Mouse (Mus musculus): ENCODE measurements at regions not wholly inside any gene's neighbourhood (a gene's known extent, or its start where the extent isn't known, plus 50 kb on each side); places are given as distances from the start of the nearest gene placed in this dataset.
A peak's percentile ranks its signal among the peaks of the same experiment; 100 is the strongest.

- no peaks in the 10 kb centered on the region for H3K4me1 ChIP-seq (replicated peaks; ENCODE audit: control insufficient read depth, insufficient read depth)
- DNase-seq (ENCODE audit: low spot score) (peak; percentile 59), ATAC-seq (ENCODE audit: low FRiP score, low TSS enrichment) (peak; percentile 82)
- no peaks in the 10 kb centered on the region for H3K9me3 ChIP-seq (ENCODE audit: control insufficient read depth, low read length)
- 54% methylated on average over 8 of the region's 8 CpGs for WGBS
- no peaks in the 10 kb centered on the region for H3K36me3 ChIP-seq (ENCODE audit: control insufficient read depth, insufficient read depth, low read length)
- TF ChIP-seq CTCF (IDR thresholded peaks at IDR 0.05; ENCODE audit: low read depth) (no peak), EP300 (optimal IDR thresholded peaks at IDR 0.05) (no peak)
- H3K27me3 ChIP-seq (ENCODE audit: control insufficient read depth, insufficient read depth, low read length): no peaks in the 10 kb centered on the region
- H3K4me3 ChIP-seq (ENCODE audit: low read depth, low read length): no peak overlapping the region
- H3K4me2 ChIP-seq (replicated peaks; ENCODE audit: low read depth): no peak overlapping the region
- H3K9ac ChIP-seq (ENCODE audit: low read length): no peak overlapping the region
- H3K27ac ChIP-seq (replicated peaks): no peak overlapping the region
Measured at GRCm38 (mm10) chr15:96031085-96031780, 240.6 kb downstream of the Ano6 start.

GRCm38 (mm10) chr15:96035273-96035672, 244.6 kb downstream of the Ano6 start:
- Histone ChIP-seq H3K9ac (ENCODE audit: low read length) (no peak overlapping the region), H3K27me3 (ENCODE audit: control insufficient read depth, insufficient read depth, low read length) (no peaks in the 10 kb centered on the region), H3K9me3 (ENCODE audit: control insufficient read depth, low read length) (no peaks in the 10 kb centered on the region), H3K36me3 (ENCODE audit: control insufficient read depth, insufficient read depth, low read length) (no peaks in the 10 kb centered on the region), H3K4me2 (replicated peaks; ENCODE audit: low read depth) (peak overlapping the region; percentile 25; the same call in 1 of the 2 replicates), H3K4me1 (replicated peaks; ENCODE audit: control insufficient read depth, insufficient read depth) (no peaks in the 10 kb centered on the region), H3K4me3 (ENCODE audit: low read depth, low read length) (no peak overlapping the region), H3K27ac (replicated peaks) (no peak overlapping the region)
- 29% methylated on average over 12 of the region's 12 CpGs for WGBS
- no peak for TF ChIP-seq CTCF (IDR thresholded peaks at IDR 0.05; ENCODE audit: low read depth)
- no peak for TF ChIP-seq EP300 (optimal IDR thresholded peaks at IDR 0.05)
- DNase-seq (ENCODE audit: low spot score) (peak; percentile 61), ATAC-seq (ENCODE audit: low FRiP score, low TSS enrichment) (peak; percentile 87)

DNA sequence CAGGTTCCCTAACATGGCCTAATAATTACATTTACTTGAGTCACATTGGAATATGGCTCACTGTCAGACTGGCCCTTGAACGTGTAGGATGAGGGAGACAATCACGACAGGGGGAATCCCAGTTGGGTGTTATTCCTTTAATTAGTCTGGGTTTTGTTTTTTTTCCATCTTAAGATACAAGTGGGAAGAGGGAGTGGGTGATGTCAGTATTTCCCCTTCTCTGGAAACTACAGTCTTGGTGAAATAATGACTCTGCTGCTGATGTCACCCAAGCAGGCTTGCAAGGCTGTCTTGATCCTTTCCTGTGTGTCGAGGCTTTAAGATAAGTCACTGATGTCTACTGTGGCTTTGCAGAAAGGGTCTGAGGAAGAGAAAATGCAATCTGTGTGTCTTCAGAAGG, 241.8 kb upstream of the Arid2 start:
- no peaks in the 10 kb centered on the region for H3K36me3 ChIP-seq (ENCODE audit: control insufficient read depth, insufficient read depth, low read length)
- no peaks in the 10 kb centered on the region for H3K4me1 ChIP-seq (replicated peaks; ENCODE audit: control insufficient read depth, insufficient read depth)
- ATAC-seq (ENCODE audit: low FRiP score, low TSS enrichment) (no peak), DNase-seq (ENCODE audit: low spot score) (no peak)
- H3K4me2 ChIP-seq (replicated peaks; ENCODE audit: low read depth): no peak overlapping the region
- no peak overlapping the region for H3K4me3 ChIP-seq (ENCODE audit: low read depth, low read length)
- H3K27ac ChIP-seq (replicated peaks): no peak overlapping the region
- TF ChIP-seq CTCF (IDR thresholded peaks at IDR 0.05; ENCODE audit: low read depth): no peak
- TF ChIP-seq EP300 (optimal IDR thresholded peaks at IDR 0.05): no peak
- WGBS: 55% methylated on average over 3 of the region's 3 CpGs
- no peak overlapping the region for H3K9ac ChIP-seq (ENCODE audit: low read length)
- H3K9me3 ChIP-seq (ENCODE audit: control insufficient read depth, low read length): no peaks in the 10 kb centered on the region
- H3K27me3 ChIP-seq (ENCODE audit: control insufficient read depth, insufficient read depth, low read length): no peaks in the 10 kb centered on the region

DNA sequence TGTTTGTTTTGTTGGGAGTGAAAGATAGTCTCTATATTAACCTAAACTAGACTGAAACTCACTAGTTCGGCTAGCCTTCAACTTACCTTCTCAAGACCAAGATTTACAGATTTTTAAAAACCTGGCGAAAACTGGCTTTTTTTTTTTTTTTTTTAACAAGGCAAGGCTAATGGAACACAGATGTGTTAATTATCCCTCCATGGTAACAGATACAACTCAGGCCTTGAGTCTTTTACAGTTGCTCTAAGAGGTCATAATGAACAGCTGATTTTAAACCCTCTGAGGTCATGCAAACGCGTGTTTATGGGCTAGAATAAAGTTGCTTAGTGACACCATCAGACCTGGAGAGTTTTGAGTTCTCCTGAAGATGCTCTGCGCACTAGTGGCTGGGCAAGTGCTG, 240.7 kb upstream of the Arid2 start:
- Histone ChIP-seq H3K4me1 (replicated peaks; ENCODE audit: control insufficient read depth, insufficient read depth) (no peaks in the 10 kb centered on the region), H3K27me3 (ENCODE audit: control insufficient read depth, insufficient read depth, low read length) (no peaks in the 10 kb centered on the region), H3K9ac (ENCODE audit: low read length) (no peak overlapping the region), H3K27ac (replicated peaks) (no peak overlapping the region), H3K9me3 (ENCODE audit: control insufficient read depth, low read length) (no peaks in the 10 kb centered on the region), H3K4me3 (ENCODE audit: low read depth, low read length) (no peak overlapping the region), H3K4me2 (replicated peaks; ENCODE audit: low read depth) (no peak overlapping the region), H3K36me3 (ENCODE audit: control insufficient read depth, insufficient read depth, low read length) (no peaks in the 10 kb centered on the region)
- ATAC-seq (ENCODE audit: low FRiP score, low TSS enrichment) (no peak), DNase-seq (ENCODE audit: low spot score) (no peak)
- TF ChIP-seq CTCF (IDR thresholded peaks at IDR 0.05; ENCODE audit: low read depth) (no peak), EP300 (optimal IDR thresholded peaks at IDR 0.05) (no peak)
- 91% methylated on average over 5 of the region's 5 CpGs for WGBS

GRCm38 (mm10) chr15:96050416-96050815, 236.9 kb upstream of the Arid2 start:
- no peak for DNase-seq (ENCODE audit: low spot score)
- WGBS: 54% methylated on average over 4 of the region's 4 CpGs
- TF ChIP-seq CTCF (IDR thresholded peaks at IDR 0.05; ENCODE audit: low read depth) (no peak), EP300 (optimal IDR thresholded peaks at IDR 0.05) (no peak)

DNA sequence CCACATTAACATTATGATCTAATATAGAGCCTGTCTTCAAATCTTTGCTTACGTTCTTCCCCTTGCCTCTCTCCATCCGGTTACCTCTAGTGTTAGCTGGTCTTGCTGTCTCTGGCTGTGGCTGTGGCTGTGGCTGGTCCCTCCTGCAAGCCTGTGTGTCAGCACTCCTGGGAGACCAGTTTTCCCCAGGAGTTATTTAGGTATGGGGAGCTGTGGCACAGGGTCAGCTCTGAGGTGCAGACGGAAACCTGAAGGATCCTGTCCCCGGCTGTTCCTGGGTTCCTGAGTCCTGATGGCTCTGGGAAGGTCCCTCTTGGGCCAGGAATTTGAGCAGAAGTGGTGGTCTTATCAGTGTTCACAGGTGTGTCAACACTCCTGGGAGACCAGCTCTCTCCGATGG, 234.7 kb upstream of the Arid2 start:
- no peaks in the 10 kb centered on the region for H3K27me3 ChIP-seq (ENCODE audit: control insufficient read depth, insufficient read depth, low read length)
- ATAC-seq (ENCODE audit: low FRiP score, low TSS enrichment): no peak
- no peak for DNase-seq (ENCODE audit: low spot score)
- H3K4me2 ChIP-seq (replicated peaks; ENCODE audit: low read depth): no peak overlapping the region
- no peaks in the 10 kb centered on the region for H3K36me3 ChIP-seq (ENCODE audit: control insufficient read depth, insufficient read depth, low read length)
- no peak overlapping the region for H3K9ac ChIP-seq (ENCODE audit: low read length)
- no peak overlapping the region for H3K4me3 ChIP-seq (ENCODE audit: low read depth, low read length)
- H3K27ac ChIP-seq (replicated peaks): no peak overlapping the region
- no peak for TF ChIP-seq EP300 (optimal IDR thresholded peaks at IDR 0.05)
- no peak for TF ChIP-seq CTCF (IDR thresholded peaks at IDR 0.05; ENCODE audit: low read depth)
- no peaks in the 10 kb centered on the region for H3K4me1 ChIP-seq (replicated peaks; ENCODE audit: control insufficient read depth, insufficient read depth)
- 76% methylated on average over 5 of the region's 5 CpGs for WGBS
- no peaks in the 10 kb centered on the region for H3K9me3 ChIP-seq (ENCODE audit: control insufficient read depth, low read length)

More at GRCm38 (mm10) chr15:96050416-96050815, 236.9 kb upstream of the Arid2 start:
- Histone ChIP-seq H3K27me3 (ENCODE audit: control insufficient read depth, insufficient read depth, low read length) (no peaks in the 10 kb centered on the region), H3K27ac (replicated peaks) (no peak overlapping the region), H3K4me1 (replicated peaks; ENCODE audit: control insufficient read depth, insufficient read depth) (no peaks in the 10 kb centered on the region), H3K4me2 (replicated peaks; ENCODE audit: low read depth) (no peak overlapping the region), H3K9ac (ENCODE audit: low read length) (no peak overlapping the region), H3K9me3 (ENCODE audit: control insufficient read depth, low read length) (no peaks in the 10 kb centered on the region), H3K4me3 (ENCODE audit: low read depth, low read length) (no peak overlapping the region), H3K36me3 (ENCODE audit: control insufficient read depth, insufficient read depth, low read length) (no peaks in the 10 kb centered on the region)
- no peak for ATAC-seq (ENCODE audit: low FRiP score, low TSS enrichment)

All from stomach, postnatal 0 days (tissue).